ENCODE assay signal across 18 mouse cellular contexts in the genomic region with DNA sequence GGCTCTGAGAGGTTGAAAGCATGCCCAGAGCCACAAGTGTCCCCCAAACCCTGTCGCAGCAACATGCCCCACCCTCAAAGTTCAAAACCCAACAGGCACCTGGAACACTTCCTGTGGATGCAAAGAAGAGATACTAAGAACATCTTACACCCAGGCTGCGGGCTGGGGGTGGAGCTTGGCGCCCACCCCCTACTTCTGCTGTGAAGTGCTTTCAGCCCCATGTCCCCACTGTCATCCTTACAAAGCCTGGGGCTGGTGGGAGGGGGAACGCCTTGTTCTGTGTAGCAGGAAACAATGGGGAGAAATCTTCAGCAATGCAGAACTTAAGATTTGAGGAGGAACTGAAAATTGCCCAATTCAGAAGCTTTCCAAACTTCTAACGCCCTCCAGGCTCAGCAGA. TPM values are rescaled to one million over a fixed set of nuclear protein-coding genes. Genes with fewer than 3 reads are reported as not detected.
DNase-seq lines count a peak whose midpoint lies in the region; ATAC-seq lines count a peak whose summit lies in the region.
"Had no signal": no experiment of that assay in that cellular context is flagged by ENCODE, and none has a peak within 500 bp of the region (broad histone marks: within the 10 kb centered on the region; RNA-seq: fewer than 3 reads in every experiment).

No protein-coding gene starts in this region.

- H3K27ac ChIP-seq in limb, embryonic 10.5 days: no peak overlapping the region
- H3K27ac ChIP-seq: embryonic facial prominence, embryonic 10.5 days; heart, embryonic 13.5 days; hindbrain, embryonic 10.5 days; midbrain, embryonic 12.5 days; neural tube, embryonic 12.5 days had no signal

- no peaks in the 10 kb centered on the region for H3K9me3 ChIP-seq in limb, embryonic 10.5 days (replicated peaks)
- H3K9me3 ChIP-seq: embryonic facial prominence, embryonic 10.5 days; heart, embryonic 13.5 days; midbrain, embryonic 12.5 days; neural tube, embryonic 12.5 days had no signal

- H3K36me3 ChIP-seq in limb, embryonic 10.5 days: no peaks in the 10 kb centered on the region
- H3K36me3 ChIP-seq: embryonic facial prominence, embryonic 10.5 days; heart, embryonic 13.5 days; hindbrain, embryonic 10.5 days; midbrain, embryonic 12.5 days; neural tube, embryonic 12.5 days had no signal

- ATAC-seq in megakaryocyte-erythroid progenitor cell, adult 5-6 weeks (replicated peaks; ENCODE audit: low FRiP score, low TSS enrichment, poor library complexity, severe bottlenecking): no peak
- ATAC-seq: inflammation-experienced regulatory T-cells, adult 6 months had no signal

- H3K4me3 ChIP-seq in limb, embryonic 10.5 days: no peak overlapping the region
- H3K4me3 ChIP-seq: embryonic facial prominence, embryonic 10.5 days; heart, embryonic 13.5 days; hindbrain, embryonic 10.5 days; midbrain, embryonic 12.5 days; neural tube, embryonic 12.5 days had no signal

- no peaks in the 10 kb centered on the region for H3K4me1 ChIP-seq in limb, embryonic 10.5 days
- H3K4me1 ChIP-seq: heart, embryonic 13.5 days; neural tube, embryonic 12.5 days had no signal

- WGBS in limb, embryonic 10.5 days: 53% methylated on average over 5 of the region's 5 CpGs

- peak; percentile 22 for DNase-seq in lung, postnatal 36 days
- DNase-seq in lung, adult 18-20 months: no peak
- peak; percentile 79 for DNase-seq in brain, adult 2 months (ENCODE audit: low read depth, low spot score)
- DNase-seq in naive thymus-derived CD4-positive, alpha-beta T cell, adult 2 months (ENCODE audit: low read depth): peak; percentile 48
- DNase-seq in gastrocnemius, postnatal 4 days (ENCODE audit: low spot score in 2 of 2): no peak
- DNase-seq in limb, embryonic 10.5 days (ENCODE audit: low spot score): no peak
- DNase-seq: adrenal gland, postnatal 25 days; cerebellum, postnatal 14 days; gastrocnemius, postnatal 36 days; liver; lung, embryonic 14.5 days had no signal

- H3K27me3 ChIP-seq in limb, embryonic 10.5 days (ENCODE audit: low read depth, poor library complexity, severe bottlenecking): no peaks in the 10 kb centered on the region
- H3K27me3 ChIP-seq: neural tube, embryonic 12.5 days had no signal

RNA-seq across cellular contexts. Expression of a gene that starts 9.0 kb away (rescaled TPM):
- 10 to 100 TPM; 22.2 TPM for total RNA-seq in gastrocnemius, postnatal 4 days (2021)
- 6.1 and 6.7 TPM in 2 replicates for polyA plus RNA-seq in limb, embryonic 10.5 days (2016; fragmentation: Nextera tagmentation; extraction: Ambion mirVana)
- 0.59 TPM in 1 of 2 replicates, not detected in the other for total RNA-seq in megakaryocyte-erythroid progenitor cell, adult 5-6 weeks (2014; fragmentation: Nextera tagmentation)
- total RNA-seq in megakaryocyte-erythroid progenitor cell, adult 5-6 weeks (2017): not detected in 2 replicates

Comparison
In these comparisons a context has a peak if more than half of its experiments do, and no peak if none do; other contexts are left out.
1. DNase-seq: peak in lung, postnatal 36 days (single experiment), brain, adult 2 months (single experiment) and naive thymus-derived CD4-positive, alpha-beta T cell, adult 2 months (single experiment); none in lung, adult 18-20 months (0 of 2), gastrocnemius, postnatal 4 days (0 of 2) and limb, embryonic 10.5 days (single experiment).
2. RNA of a gene that starts 9.0 kb away (total RNA-seq): 22.2 TPM in gastrocnemius, postnatal 4 days; 0.59 TPM in megakaryocyte-erythroid progenitor cell, adult 5-6 weeks; every median in the first group is over 10 times any median in the second.